Mouse (Mus musculus): ENCODE measurements around the gene Olfr1457. TPM values are rescaled to one million over a fixed set of nuclear protein-coding genes. Genes with fewer than 3 reads are reported as not detected.

The Olfr1457 gene
- 1 to 10 TPM in 1 of 2 experiments, not detected in 1; 1.1 TPM for polyA plus RNA-seq (2017; shearing (Covaris generic))

DNA sequence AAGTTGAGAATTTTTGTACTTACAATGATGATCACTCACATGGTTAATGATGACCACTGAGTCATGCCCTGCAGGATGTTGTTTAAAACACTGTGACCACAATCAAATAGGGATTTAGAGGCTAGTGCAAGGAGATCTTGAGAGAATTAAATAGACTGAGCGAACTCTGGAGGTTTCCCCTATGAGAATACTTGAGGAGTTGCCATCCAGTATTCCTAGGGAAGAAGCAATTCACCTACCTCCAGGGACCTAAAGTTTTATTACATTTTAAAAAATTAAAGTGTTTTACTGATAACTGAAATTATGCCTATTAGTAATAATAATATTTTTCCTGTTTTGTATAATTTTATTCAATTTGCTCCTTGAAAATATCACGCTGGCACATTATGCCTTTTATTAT, at the start of gene Olfr1457:
TSS of gene Olfr1457 (minus strand) at position 101 of the 400 bp plus-strand sequence.

DNA sequence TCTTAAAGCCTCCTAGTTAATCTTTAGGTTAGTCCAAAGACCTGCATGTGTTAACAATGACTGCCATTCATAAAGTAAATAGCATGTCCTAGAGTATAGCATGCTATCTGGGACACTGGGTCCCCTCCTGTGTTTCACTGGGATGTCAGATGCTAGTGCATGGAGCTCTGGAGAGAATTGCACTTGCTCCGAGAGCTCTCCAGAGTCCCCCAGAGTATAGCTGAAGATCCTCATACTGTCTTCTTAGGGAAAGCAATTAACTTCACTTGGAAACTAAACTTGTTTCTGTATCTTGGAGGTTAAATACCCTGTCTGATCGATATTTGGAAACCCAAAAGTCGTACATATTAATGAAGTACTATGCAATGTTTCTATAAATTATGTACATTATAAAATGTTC, 9.0 kb upstream of the Olfr1457 start, which contains the start of gene Olfr1458:
TSS of gene Olfr1458 (minus strand) at position 101 of the 400 bp plus-strand sequence.

DNA sequence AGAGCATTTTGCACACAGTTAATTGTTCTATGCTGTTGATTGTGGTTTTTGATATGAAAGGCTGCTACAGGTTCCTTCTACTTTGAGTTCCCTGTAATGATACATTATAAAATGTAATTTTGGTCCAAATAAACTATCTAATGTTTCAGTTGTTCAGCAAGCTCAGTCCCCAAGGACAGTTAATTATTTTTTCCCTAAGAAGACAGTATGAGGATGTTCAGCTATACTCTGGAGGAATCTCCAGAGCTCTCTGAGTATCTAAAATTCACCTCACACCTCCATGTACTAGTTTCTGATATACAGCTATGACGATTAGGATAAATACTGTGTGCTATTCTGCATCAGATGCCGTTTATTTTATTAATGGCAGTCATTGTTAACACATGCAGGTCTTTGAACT, 37.4 kb downstream of the Olfr1457 start, which contains the start of gene Olfr1454:
TSS of gene Olfr1454 (plus strand) at position 301 of the 400 bp plus-strand sequence.

Other genes starting within 250 kb of the Olfr1457 start
- gene Olfr1444, start 240.6 kb downstream of the Olfr1457 start, polyA plus RNA-seq (2017; shearing (Covaris generic)): under 1 TPM in 1 of 2 experiments, not detected in 1; 0.53 TPM
- not detected for gene Olfr1445, start 214.0 kb downstream of the Olfr1457 start, polyA plus RNA-seq (2017; shearing (Covaris generic))
- under 1 TPM in 1 of 2 experiments, not detected in 1; 0.51 TPM for gene Olfr1446, start 204.4 kb downstream of the Olfr1457 start, polyA plus RNA-seq (2017; shearing (Covaris generic))
- gene Olfr1447, start 194.1 kb downstream of the Olfr1457 start, polyA plus RNA-seq (2017; shearing (Covaris generic)): not detected
- under 1 TPM; 0.04 to 0.70 TPM for gene Olfr1448, start 173.5 kb downstream of the Olfr1457 start, polyA plus RNA-seq (2017; shearing (Covaris generic))
- not detected for gene Olfr1449, start 167.1 kb downstream of the Olfr1457 start, polyA plus RNA-seq (2017; shearing (Covaris generic))
- gene Olfr1450, start 147.6 kb downstream of the Olfr1457 start, polyA plus RNA-seq (2017; shearing (Covaris generic)): under 1 TPM in 1 of 2 experiments, not detected in 1; 0.97 TPM
- 1 to 10 TPM in 1 of 2 experiments, not detected in 1; 2.2 TPM for gene Olfr1451, start 102.9 kb downstream of the Olfr1457 start, polyA plus RNA-seq (2017; shearing (Covaris generic))
- not detected for gene Olfr1453, start 69.6 kb downstream of the Olfr1457 start, polyA plus RNA-seq (2017; shearing (Covaris generic))
- not detected for gene Olfr1454, start 37.3 kb downstream of the Olfr1457 start, polyA plus RNA-seq (2017; shearing (Covaris generic))
- under 1 TPM in 1 of 2 experiments, not detected in 1; 0.77 TPM for gene Olfr1458, start 8.9 kb upstream of the Olfr1457 start, polyA plus RNA-seq (2017; shearing (Covaris generic))
- under 1 TPM; 0.07 to 0.38 TPM for gene Olfr1459, start 51.7 kb upstream of the Olfr1457 start, polyA plus RNA-seq (2017; shearing (Covaris generic))
- gene Olfr1461, start 65.1 kb upstream of the Olfr1457 start, polyA plus RNA-seq (2017; shearing (Covaris generic)): under 1 TPM in 1 of 2 experiments, not detected in 1; 0.71 TPM
- under 1 TPM in 1 of 2 experiments, not detected in 1; 0.05 TPM for gene Olfr1462, start 87.8 kb upstream of the Olfr1457 start, polyA plus RNA-seq (2017; shearing (Covaris generic))
- gene Olfr1463, start 133.4 kb upstream of the Olfr1457 start, polyA plus RNA-seq (2017; shearing (Covaris generic)): not detected
- not detected for gene Olfr1465, start 217.7 kb upstream of the Olfr1457 start, polyA plus RNA-seq (2017; shearing (Covaris generic))
- gene Olfr1466, start 241.0 kb upstream of the Olfr1457 start, polyA plus RNA-seq (2017; shearing (Covaris generic)): not detected

Measured in inflammation-experienced regulatory T-cells (primary cell).